Mouse (Mus musculus): ENCODE results near the gene Zdhhc13. TPM values are rescaled to one million over a fixed set of nuclear protein-coding genes. Genes with fewer than 3 reads are reported as not detected.
A peak's percentile ranks its signal among the peaks of the same experiment; 100 is the strongest.

The Zdhhc13 gene
- polyA plus RNA-seq, 1 experiment from 2014 or later: 33.7 TPM

- no peaks in the 10 kb centered on the region for H3K4me1 ChIP-seq
- H3K36me3 ChIP-seq: no peaks in the 10 kb centered on the region
- H3K27me3 ChIP-seq: no peaks in the 10 kb centered on the region
- no peak overlapping the region for H3K9ac ChIP-seq
- ATAC-seq (ENCODE audit: insufficient number of reproducible peaks, low FRiP score, low TSS enrichment, low read depth): no peak
- 91% methylated on average over 5 of the region's 5 CpGs for WGBS
- no peak overlapping the region for H3K4me2 ChIP-seq (replicated peaks)
- H3K4me3 ChIP-seq (replicated peaks): no peak overlapping the region
- no peak overlapping the region for H3K27ac ChIP-seq (replicated peaks)
- H3K9me3 ChIP-seq (replicated peaks): no peaks in the 10 kb centered on the region
Measured at GRCm38 (mm10) chr7:48843541-48843940, 54.7 kb downstream of the Zdhhc13 start.

GRCm38 (mm10) chr7:48845213-48845973 is 56.6 kb downstream of the Zdhhc13 start:
- no peak overlapping the region for H3K4me3 ChIP-seq (replicated peaks)
- H3K36me3 ChIP-seq: no peaks in the 10 kb centered on the region
- 62% methylated on average over 12 of the region's 12 CpGs for WGBS
- peak; percentile 63; the same call in 1 of the 2 replicates for ATAC-seq (ENCODE audit: insufficient number of reproducible peaks, low FRiP score, low TSS enrichment, low read depth)
- no peak overlapping the region for H3K9ac ChIP-seq
- H3K4me1 ChIP-seq: no peaks in the 10 kb centered on the region
- H3K4me2 ChIP-seq (replicated peaks): no peak overlapping the region
- H3K27ac ChIP-seq (replicated peaks): no peak overlapping the region; the same call in 1 of the 2 replicates
- H3K9me3 ChIP-seq (replicated peaks): no peaks in the 10 kb centered on the region
- no peaks in the 10 kb centered on the region for H3K27me3 ChIP-seq

- Histone ChIP-seq H3K27me3 (no peaks in the 10 kb centered on the region), H3K36me3 (no peaks in the 10 kb centered on the region), H3K27ac (replicated peaks) (no peak overlapping the region), H3K4me2 (replicated peaks) (no peak overlapping the region), H3K4me1 (no peaks in the 10 kb centered on the region), H3K9ac (no peak overlapping the region), H3K4me3 (replicated peaks) (no peak overlapping the region), H3K9me3 (replicated peaks) (no peaks in the 10 kb centered on the region)
- ATAC-seq (ENCODE audit: insufficient number of reproducible peaks, low FRiP score, low TSS enrichment, low read depth): no peak
- WGBS: 65% methylated on average over 6 of the region's 6 CpGs
Measured at GRCm38 (mm10) chr7:48846755-48847154, 58.0 kb downstream of the Zdhhc13 start.

GRCm38 (mm10) chr7:48847820-48848650 is 59.2 kb downstream of the Zdhhc13 start, which contains the start of gene Csrp3:
Gene Csrp3, minus strand, starts transcription at chr7:48848033.
- Histone ChIP-seq H3K36me3 (no peaks in the 10 kb centered on the region), H3K4me2 (replicated peaks) (no peak within 1 kb of the TSS), H3K4me3 (replicated peaks) (no peak within 1 kb of the TSS), H3K27me3 (no peaks in the 10 kb centered on the region), H3K4me1 (no peaks in the 10 kb centered on the region), H3K27ac (replicated peaks) (no peak within 1 kb of the TSS), H3K9ac (no peak within 1 kb of the TSS), H3K9me3 (replicated peaks) (no peaks in the 10 kb centered on the region)
- 33% methylated on average over 11 of the region's 11 CpGs for WGBS
- 0 out of 2 replicates have a peak, but pooled peaks have one; percentile 51 for ATAC-seq (ENCODE audit: insufficient number of reproducible peaks, low FRiP score, low TSS enrichment, low read depth)

- H3K27me3 ChIP-seq: no peaks in the 10 kb centered on the region
- no peaks in the 10 kb centered on the region for H3K36me3 ChIP-seq
- no peak overlapping the region for H3K4me2 ChIP-seq (replicated peaks)
- H3K27ac ChIP-seq (replicated peaks): no peak overlapping the region
- ATAC-seq (ENCODE audit: insufficient number of reproducible peaks, low FRiP score, low TSS enrichment, low read depth): no peak
- 83% methylated on average over 6 of the region's 6 CpGs for WGBS
- H3K4me1 ChIP-seq: no peaks in the 10 kb centered on the region
- H3K9ac ChIP-seq: no peak overlapping the region
- H3K4me3 ChIP-seq (replicated peaks): no peak overlapping the region
- no peaks in the 10 kb centered on the region for H3K9me3 ChIP-seq (replicated peaks)
Measured at GRCm38 (mm10) chr7:48851529-48852104, 62.8 kb downstream of the Zdhhc13 start.

- no peaks in the 10 kb centered on the region for H3K27me3 ChIP-seq
- WGBS: 83% methylated on average over 13 of the region's 13 CpGs
- ATAC-seq (ENCODE audit: insufficient number of reproducible peaks, low FRiP score, low TSS enrichment, low read depth): no peak
Measured at GRCm38 (mm10) chr7:48853496-48853895, 64.7 kb downstream of the Zdhhc13 start.

GRCm38 (mm10) chr7:48855461-48855860 is 66.7 kb downstream of the Zdhhc13 start:
- Histone ChIP-seq H3K4me2 (replicated peaks) (no peak overlapping the region), H3K36me3 (no peaks in the 10 kb centered on the region), H3K4me3 (replicated peaks) (no peak overlapping the region), H3K9ac (no peak overlapping the region), H3K9me3 (replicated peaks) (no peaks in the 10 kb centered on the region), H3K27ac (replicated peaks) (no peak overlapping the region), H3K4me1 (no peaks in the 10 kb centered on the region), H3K27me3 (no peaks in the 10 kb centered on the region)
- ATAC-seq (ENCODE audit: insufficient number of reproducible peaks, low FRiP score, low TSS enrichment, low read depth): no peak
- WGBS: 94% methylated on average over 3 of the region's 3 CpGs

More at GRCm38 (mm10) chr7:48853496-48853895, 64.7 kb downstream of the Zdhhc13 start:
- Histone ChIP-seq H3K27ac (replicated peaks) (no peak overlapping the region), H3K4me2 (replicated peaks) (no peak overlapping the region), H3K36me3 (no peaks in the 10 kb centered on the region), H3K4me3 (replicated peaks) (no peak overlapping the region), H3K4me1 (no peaks in the 10 kb centered on the region), H3K9ac (no peak overlapping the region), H3K9me3 (replicated peaks) (no peaks in the 10 kb centered on the region)

GRCm38 (mm10) chr7:48858257-48858656 is 69.5 kb downstream of the Zdhhc13 start:
- Histone ChIP-seq H3K27ac (replicated peaks) (no peak overlapping the region), H3K27me3 (no peaks in the 10 kb centered on the region), H3K9me3 (replicated peaks) (no peaks in the 10 kb centered on the region), H3K4me1 (no peaks in the 10 kb centered on the region), H3K4me2 (replicated peaks) (no peak overlapping the region), H3K9ac (no peak overlapping the region), H3K4me3 (replicated peaks) (no peak overlapping the region), H3K36me3 (no peaks in the 10 kb centered on the region)
- WGBS: 62% methylated on average over 1 of the region's 1 CpGs
- no peak for ATAC-seq (ENCODE audit: insufficient number of reproducible peaks, low FRiP score, low TSS enrichment, low read depth)

- no peak for ATAC-seq (ENCODE audit: insufficient number of reproducible peaks, low FRiP score, low TSS enrichment, low read depth)
- WGBS: 85% methylated on average over 4 of the region's 4 CpGs
- no peak overlapping the region for H3K4me2 ChIP-seq (replicated peaks)
- no peak overlapping the region for H3K9ac ChIP-seq
- H3K4me3 ChIP-seq (replicated peaks): no peak overlapping the region
- H3K27me3 ChIP-seq: no peaks in the 10 kb centered on the region
- no peaks in the 10 kb centered on the region for H3K36me3 ChIP-seq
- no peaks in the 10 kb centered on the region for H3K9me3 ChIP-seq (replicated peaks)
- no peaks in the 10 kb centered on the region for H3K4me1 ChIP-seq
- H3K27ac ChIP-seq (replicated peaks): no peak overlapping the region
Measured at GRCm38 (mm10) chr7:48859362-48859761, 70.6 kb downstream of the Zdhhc13 start.

GRCm38 (mm10) chr7:48860948-48861347 is 72.1 kb downstream of the Zdhhc13 start:
- no peaks in the 10 kb centered on the region for H3K4me1 ChIP-seq
- no peaks in the 10 kb centered on the region for H3K27me3 ChIP-seq
- 49% methylated on average over 1 of the region's 1 CpGs for WGBS
- no peak overlapping the region for H3K4me2 ChIP-seq (replicated peaks)
- H3K9ac ChIP-seq: no peak overlapping the region
- no peak for ATAC-seq (ENCODE audit: insufficient number of reproducible peaks, low FRiP score, low TSS enrichment, low read depth)
- peaks cover 8% of the 10 kb centered on the region for H3K36me3 ChIP-seq
- H3K4me3 ChIP-seq (replicated peaks): no peak overlapping the region
- no peaks in the 10 kb centered on the region for H3K9me3 ChIP-seq (replicated peaks)
- H3K27ac ChIP-seq (replicated peaks): no peak overlapping the region

GRCm38 (mm10) chr7:48861796-48862195 is 73.0 kb downstream of the Zdhhc13 start:
- no peaks in the 10 kb centered on the region for H3K27me3 ChIP-seq
- no peaks in the 10 kb centered on the region for H3K9me3 ChIP-seq (replicated peaks)
- H3K36me3 ChIP-seq: peaks cover 15% of the 10 kb centered on the region
- H3K4me1 ChIP-seq: no peaks in the 10 kb centered on the region
- H3K27ac ChIP-seq (replicated peaks): no peak overlapping the region
- no peak overlapping the region for H3K4me2 ChIP-seq (replicated peaks)
- no peak overlapping the region for H3K9ac ChIP-seq
- no peak for ATAC-seq (ENCODE audit: insufficient number of reproducible peaks, low FRiP score, low TSS enrichment, low read depth)
- H3K4me3 ChIP-seq (replicated peaks): no peak overlapping the region
- WGBS: 82% methylated on average over 4 of the region's 4 CpGs

Data from embryonic facial prominence, embryonic 15.5 days (tissue).